Mouse (Mus musculus) G1E (cell line): ENCODE measurements around the gene Cdh22. TPM values are rescaled to one million over a fixed set of nuclear protein-coding genes. Genes with fewer than 3 reads are reported as not detected.

Experiments used
- ATAC-seq: 2 replicates; pipeline ENCODE4 v1.8.0; 2016; ENCODE audit warnings: mild to moderate bottlenecking; ENCODE audit not compliant: insufficient number of reproducible peaks, poor library complexity, low FRiP score, severe bottlenecking; ENCODE audit errors: extremely low read depth
- DNase-seq: peaks from one replicate; pipeline ENCODE4 v3.0.0; 2012; ENCODE audit warnings: low spot score
- H3K27me3 ChIP-seq: 2 replicates; pipeline ENCODE4 v1.6.1; 2012; ENCODE audit warnings: mild to moderate bottlenecking, low read length, inconsistent platforms; ENCODE audit not compliant: insufficient read depth
- H3K36me3 ChIP-seq: replicated peaks from 2 replicates; pipeline ENCODE3; 2012; ENCODE audit warnings: mild to moderate bottlenecking, inconsistent platforms
- H3K4me1 ChIP-seq: 2 replicates; pipeline ENCODE4 v1.6.1; 2012; ENCODE audit warnings: low read depth, low read length, inconsistent platforms, mixed read lengths; ENCODE audit not compliant: insufficient read depth
- H3K4me3 ChIP-seq: 2 replicates; pipeline ENCODE4 v1.5.1; 2012; ENCODE audit warnings: low read depth, mild to moderate bottlenecking, inconsistent platforms, low read length, moderate library complexity, mixed read lengths
- H3K9me3 ChIP-seq: replicated peaks from 2 replicates; pipeline ENCODE4 v1.6.1; 2012; ENCODE audit warnings: inconsistent platforms
- CTCF ChIP-seq: IDR thresholded peaks from 2 replicates; pipeline ENCODE4 v1.5.1; 2012; ENCODE audit warnings: low read depth, low read length, inconsistent platforms, mixed read lengths
- GATA1 ChIP-seq: IDR thresholded peaks from 2 replicates; pipeline ENCODE4 v1.6.1; 2012; ENCODE audit warnings: borderline replicate concordance, low read length, inconsistent platforms, mixed read lengths
- GATA2 ChIP-seq: IDR thresholded peaks from 2 replicates; pipeline ENCODE4 v1.6.1; 2012; ENCODE audit warnings: low read depth, low read length, inconsistent platforms, borderline replicate concordance
- POLR2AphosphoS5 ChIP-seq: IDR thresholded peaks from 2 replicates; pipeline ENCODE4 v1.6.1; 2012; ENCODE audit warnings: low read depth, low read length, inconsistent platforms; ENCODE audit not compliant: insufficient replicate concordance
- TAL1 ChIP-seq: conservative IDR thresholded peaks from 2 replicates; pipeline ENCODE4 v1.6.1; 2012; ENCODE audit warnings: low read depth, low read length, inconsistent platforms, mixed read lengths
- polyA plus RNA-seq: library from polyadenylated mRNA; stranded (reverse); fragments of >175 nt; gene quantifications from 2 replicates; pipeline ENCODE4 v1.2.3, GENCODE M21; 2012
- total RNA-seq, 2 experiments: library from RNA; stranded (forward) in 1 of 2; stranded (reverse) in 1 of 2; fragments of 200-1000 nt in 1 of 2; fragments of >200 nt in 1 of 2; fragmentation: Nextera tagmentation in 1 of 2; gene quantifications; 2 replicates each; pipeline ENCODE4 v1.2.3; 2014 to 2017

The Cdh22 gene
- total and polyA plus RNA-seq, 3 experiments, result 0.05 TPM; not detected in 2

DNA sequence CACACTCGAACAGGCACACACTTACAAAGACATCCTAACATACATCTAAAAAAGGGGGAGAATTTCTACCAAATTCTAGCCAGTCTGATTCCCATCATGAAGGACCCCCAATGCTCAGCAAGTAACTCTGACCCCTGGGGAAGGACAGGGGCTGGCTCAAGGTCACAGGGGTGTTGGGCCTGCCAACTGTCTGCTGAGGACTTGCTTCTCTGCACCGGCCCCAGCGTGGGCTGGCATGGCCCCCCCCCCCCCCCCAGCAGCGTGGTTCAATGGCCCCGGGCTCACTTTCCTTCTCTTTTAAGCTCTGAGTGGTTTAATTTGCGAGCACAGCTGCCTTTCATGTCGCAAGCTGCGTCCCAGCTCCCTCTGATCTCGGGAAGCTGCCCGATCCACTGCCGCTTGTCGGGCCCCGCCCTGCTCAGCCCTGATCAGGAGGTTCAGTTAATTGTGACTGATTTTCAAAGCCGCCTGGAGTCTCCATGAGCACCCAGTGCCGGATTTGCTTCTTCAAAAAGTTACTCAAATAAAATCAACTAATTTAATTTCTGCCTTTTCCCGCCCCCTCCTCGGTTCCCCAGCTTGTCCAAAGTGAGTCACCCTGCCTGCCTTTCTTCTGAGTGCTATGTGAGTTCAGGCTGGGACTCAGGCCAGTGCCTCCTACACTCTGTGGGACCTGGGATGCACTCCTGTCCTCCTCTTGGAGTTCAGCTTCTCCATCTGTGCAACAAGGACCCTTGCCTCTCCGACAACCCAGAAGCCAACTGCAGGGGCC, 67.8 kb downstream of the Cdh22 start:
- no peak overlapping the region for H3K4me3 ChIP-seq
- peaks cover 8% of the 10 kb centered on the region for H3K9me3 ChIP-seq
- no peaks in the 10 kb centered on the region for H3K36me3 ChIP-seq
- no peaks in the 10 kb centered on the region for H3K27me3 ChIP-seq
- DNase-seq, result no peak
- no peaks in the 10 kb centered on the region for H3K4me1 ChIP-seq
- no peak for TF ChIP-seq CTCF
- TF ChIP-seq GATA2, result no peak
- no peak for TF ChIP-seq GATA1
- no peak for TF ChIP-seq POLR2AphosphoS5
- no peak for TF ChIP-seq TAL1
- ATAC-seq, result no peak

DNA sequence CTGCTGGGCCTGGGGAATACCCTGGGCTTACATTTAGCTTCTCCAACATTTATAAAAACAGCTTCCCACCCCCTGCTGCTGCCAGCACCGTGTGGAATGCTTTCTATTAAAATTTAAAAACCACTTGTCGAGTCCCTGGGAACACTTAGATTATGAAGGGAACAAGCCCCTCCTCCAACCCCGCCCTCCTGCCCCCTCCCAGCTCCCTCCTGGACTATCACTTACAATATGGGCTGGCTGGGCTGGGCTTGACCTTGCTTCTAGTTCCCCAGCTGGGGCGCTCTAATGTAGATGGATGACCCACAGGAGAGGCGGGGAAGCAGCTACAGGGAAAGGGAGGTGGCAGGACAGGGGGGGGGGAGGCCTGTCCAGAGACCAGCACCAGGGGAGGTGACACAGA, 72.4 kb downstream of the Cdh22 start:
- no peaks in the 10 kb centered on the region for H3K27me3 ChIP-seq
- TF ChIP-seq GATA1, result no peak
- no peak for TF ChIP-seq POLR2AphosphoS5
- no peak for TF ChIP-seq GATA2
- TF ChIP-seq CTCF, result no peak
- TF ChIP-seq TAL1, result no peak
- H3K36me3 ChIP-seq, result no peaks in the 10 kb centered on the region
- H3K4me1 ChIP-seq, result no peaks in the 10 kb centered on the region
- DNase-seq (no peak), ATAC-seq (no peak)
- no peak overlapping the region for H3K4me3 ChIP-seq
- H3K9me3 ChIP-seq, result peaks cover 15% of the 10 kb centered on the region

GRCm38 (mm10) chr2:165160466-165160865, 74.2 kb downstream of the Cdh22 start:
- H3K27me3 ChIP-seq, result no peaks in the 10 kb centered on the region
- no peaks in the 10 kb centered on the region for H3K4me1 ChIP-seq
- no peak overlapping the region for H3K4me3 ChIP-seq
- H3K36me3 ChIP-seq, result no peaks in the 10 kb centered on the region
- TF ChIP-seq GATA1, result no peak
- no peak for TF ChIP-seq POLR2AphosphoS5
- TF ChIP-seq TAL1, result no peak
- no peak for TF ChIP-seq GATA2
- TF ChIP-seq CTCF, result no peak
- peak; percentile 21 for DNase-seq
- peaks cover 19% of the 10 kb centered on the region for H3K9me3 ChIP-seq
- no peak for ATAC-seq

- peaks cover 19% of the 10 kb centered on the region for H3K9me3 ChIP-seq
- no peaks in the 10 kb centered on the region for H3K4me1 ChIP-seq
- no peak for DNase-seq
- H3K4me3 ChIP-seq, result no peak overlapping the region
- no peak for ATAC-seq
- no peaks in the 10 kb centered on the region for H3K27me3 ChIP-seq
- H3K36me3 ChIP-seq, result no peaks in the 10 kb centered on the region
- TF ChIP-seq CTCF (no peak), TAL1 (no peak), GATA2 (no peak), POLR2AphosphoS5 (no peak), GATA1 (no peak)
Measured at GRCm38 (mm10) chr2:165159055-165159688, 75.5 kb downstream of the Cdh22 start.

DNA sequence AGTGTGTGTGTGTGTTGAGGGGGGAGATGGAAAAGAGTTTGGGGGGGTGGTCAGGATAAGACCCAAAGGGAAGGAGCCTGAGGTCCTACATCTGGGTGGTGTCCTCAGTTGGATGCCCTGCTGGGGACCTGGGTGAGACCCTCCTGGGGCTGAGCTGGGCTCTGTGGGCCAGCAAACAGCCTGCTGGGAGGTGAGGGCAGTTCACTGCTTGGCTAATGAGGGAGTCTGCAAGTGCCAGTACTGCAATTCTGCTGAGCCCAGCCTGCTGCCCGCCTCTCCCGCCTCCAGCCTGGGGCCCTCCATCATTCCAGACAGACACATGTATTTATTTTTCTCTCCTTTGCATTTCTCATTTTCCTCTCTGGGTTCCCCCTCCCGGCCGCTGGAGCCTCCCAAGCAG, 76.3 kb downstream of the Cdh22 start:
- Histone ChIP-seq H3K36me3 (no peaks in the 10 kb centered on the region), H3K4me3 (no peak overlapping the region), H3K27me3 (no peaks in the 10 kb centered on the region), H3K4me1 (no peaks in the 10 kb centered on the region), H3K9me3 (peaks cover 19% of the 10 kb centered on the region)
- DNase-seq, result no peak
- TF ChIP-seq TAL1, result no peak
- TF ChIP-seq CTCF, result no peak
- TF ChIP-seq GATA2, result no peak
- no peak for TF ChIP-seq POLR2AphosphoS5
- no peak for TF ChIP-seq GATA1
- no peak for ATAC-seq

GRCm38 (mm10) chr2:165157900-165158299, 76.8 kb downstream of the Cdh22 start:
- Histone ChIP-seq H3K4me3 (no peak overlapping the region), H3K27me3 (no peaks in the 10 kb centered on the region), H3K4me1 (no peaks in the 10 kb centered on the region), H3K36me3 (no peaks in the 10 kb centered on the region), H3K9me3 (peaks cover 19% of the 10 kb centered on the region)
- ATAC-seq, result no peak
- DNase-seq, result no peak
- no peak for TF ChIP-seq TAL1
- no peak for TF ChIP-seq GATA1
- TF ChIP-seq GATA2, result no peak
- no peak for TF ChIP-seq CTCF
- no peak for TF ChIP-seq POLR2AphosphoS5
